Comparison of ENCODE assay signal across 9 mouse cellular contexts in genomic region chr1:184447161-184447667, GRCm38 (mm10).
DNase-seq lines count a peak whose midpoint lies in the region; ATAC-seq and TF ChIP-seq lines count a peak whose summit lies in the region.
"Had no signal": no experiment of that assay in that cellular context is flagged by ENCODE, and none has a peak within 500 bp of the region (broad histone marks: within the 10 kb centered on the region; RNA-seq: fewer than 3 reads in every experiment).

No protein-coding gene starts in this region.

- peaks cover 7% of the 10 kb centered on the region; the same call in 1 of the 2 replicates for H3K4me1 ChIP-seq in lung, postnatal 0 days (ENCODE audit: insufficient read depth, low read depth, low read length)
- H3K4me1 ChIP-seq: liver, embryonic 13.5 days had no signal

- peak; percentile 71 for ATAC-seq in lung, postnatal 0 days
- ATAC-seq in inflammation-experienced regulatory T-cells, adult 6 months = no peak

- no peaks in the 10 kb centered on the region for H3K27me3 ChIP-seq in lung, postnatal 0 days (replicated peaks; ENCODE audit: insufficient read depth, low read length)
- H3K27me3 ChIP-seq: liver, embryonic 13.5 days had no signal

- H3K9ac ChIP-seq in lung, postnatal 0 days (replicated peaks; ENCODE audit: low read depth) = no peak overlapping the region
- H3K9ac ChIP-seq: liver, embryonic 13.5 days had no signal

- no peak overlapping the region for H3K4me2 ChIP-seq in lung, postnatal 0 days (replicated peaks; ENCODE audit: low read depth, low read length)
- H3K4me2 ChIP-seq: liver, embryonic 13.5 days had no signal

- intact Hi-C loops in left cerebral cortex, postnatal 25 days (cut with DNase I) = loop anchor here (5.0 kb wide), 1 partner anchor 180 kb away; no protein-coding TSS in a partner anchor
- intact Hi-C loops in left cerebral cortex, postnatal 4 days (cut with DNase I) = loop anchor here (10.0 kb wide), 1 partner anchor 288 kb away; the partner anchor contains the start of gene Hlx

- no peak overlapping the region for H3K4me3 ChIP-seq in lung, postnatal 0 days (ENCODE audit: low read depth, low read length)
- H3K4me3 ChIP-seq: liver, embryonic 13.5 days had no signal

- H3K9me3 ChIP-seq in lung, postnatal 0 days (ENCODE audit: low read length) = no peaks in the 10 kb centered on the region
- H3K9me3 ChIP-seq: liver, embryonic 13.5 days had no signal

- no peaks in the 10 kb centered on the region for H3K36me3 ChIP-seq in lung, postnatal 0 days (ENCODE audit: insufficient read depth, low read length)
- H3K36me3 ChIP-seq: liver, embryonic 13.5 days had no signal

- TF ChIP-seq EP300 in lung, postnatal 0 days (IDR thresholded peaks at IDR 0.05) = peak; percentile 63; the same call in 1 of the 2 replicates

- 53% methylated on average over 5 of the region's 5 CpGs for WGBS in lung, postnatal 0 days

- DNase-seq in adrenal gland, postnatal 14 days = peak; percentile 19
- DNase-seq in adrenal gland, postnatal 25 days = no peak
- DNase-seq in left cerebral cortex, postnatal 25 days (ENCODE audit: low spot score in 2 of 2) = peak; percentile 7 to 53
- no peak for DNase-seq in left cerebral cortex, postnatal 4 days
- peak; percentile 78 for DNase-seq in fat pad, adult 2 months (ENCODE audit: extremely low read depth, low read depth, low spot score)
- DNase-seq in lung, postnatal 0 days (ENCODE audit: low spot score) = peak; percentile 86
- no peak for DNase-seq in thymus, postnatal 36 days

- no peak for TF ChIP-seq CTCF in lung, postnatal 0 days (IDR thresholded peaks at IDR 0.05)

- no peak overlapping the region for H3K27ac ChIP-seq in lung, postnatal 0 days (ENCODE audit: low read length)
- H3K27ac ChIP-seq: liver, embryonic 13.5 days had no signal

Comparison
In these comparisons a context has a peak if more than half of its experiments do, and no peak if none do; other contexts are left out.
1. DNase-seq: peak in adrenal gland, postnatal 14 days (single experiment), left cerebral cortex, postnatal 25 days (2 of 2), fat pad, adult 2 months (single experiment) and lung, postnatal 0 days (single experiment); none in adrenal gland, postnatal 25 days (single experiment), left cerebral cortex, postnatal 4 days (single experiment) and thymus, postnatal 36 days (0 of 2).